Mouse (Mus musculus) adrenal gland, adult 18-20 months (tissue): ENCODE data around the gene Otop2. TPM values are rescaled to one million over a fixed set of nuclear protein-coding genes. Genes with fewer than 3 reads are reported as not detected.

Experiments used
- DNase-seq, 2 experiments: peaks; one replicate each; pipeline ENCODE4 v3.0.0; 2021 to 2022; ENCODE audit warnings: low spot score in 2 of 2
- total RNA-seq, 2 experiments: library from RNA; stranded (reverse); gene quantifications; 1 replicate in 1 of 2; 2 replicates in 1 of 2; pipeline ENCODE4 v1.2.3; 2021

Gene Otop2
- total RNA-seq, 2 experiments from 2014 or later = not detected

DNA sequence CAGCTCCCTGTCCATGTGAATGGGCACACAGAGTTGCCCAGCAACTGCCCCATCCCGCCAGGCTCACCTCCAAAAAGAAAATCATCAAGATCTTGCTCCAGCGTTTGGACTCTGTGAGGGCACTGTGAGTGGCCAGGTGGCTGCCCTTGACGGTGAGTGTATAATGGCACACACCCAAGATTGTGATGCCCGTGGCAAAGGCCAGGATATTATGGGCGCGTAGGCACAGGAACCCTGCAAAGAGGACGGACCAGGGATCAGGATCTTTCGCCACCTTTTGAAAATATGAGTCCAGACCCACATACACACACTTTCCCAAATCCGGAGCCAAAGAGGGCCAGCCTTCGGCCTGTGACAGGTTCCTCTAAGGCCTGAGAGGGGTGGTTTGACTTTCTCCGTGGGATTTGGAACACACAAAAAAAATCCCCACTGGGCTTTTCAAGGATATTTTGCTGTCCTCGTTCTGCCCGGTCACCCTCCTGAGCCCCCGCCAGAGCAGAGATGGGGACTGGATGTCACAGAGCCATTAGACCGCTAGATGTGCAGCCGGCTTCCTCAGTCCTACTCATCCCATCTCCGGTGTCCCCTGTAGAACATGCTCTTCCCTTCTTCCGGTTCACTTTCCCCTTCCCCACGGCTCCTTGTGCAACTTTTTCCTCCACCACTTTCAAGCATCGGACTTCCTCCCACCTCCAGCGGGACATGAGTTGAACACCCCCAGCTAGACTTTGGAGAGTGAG, 10.3 kb upstream of the Otop2 start:
- no peak for DNase-seq

DNA sequence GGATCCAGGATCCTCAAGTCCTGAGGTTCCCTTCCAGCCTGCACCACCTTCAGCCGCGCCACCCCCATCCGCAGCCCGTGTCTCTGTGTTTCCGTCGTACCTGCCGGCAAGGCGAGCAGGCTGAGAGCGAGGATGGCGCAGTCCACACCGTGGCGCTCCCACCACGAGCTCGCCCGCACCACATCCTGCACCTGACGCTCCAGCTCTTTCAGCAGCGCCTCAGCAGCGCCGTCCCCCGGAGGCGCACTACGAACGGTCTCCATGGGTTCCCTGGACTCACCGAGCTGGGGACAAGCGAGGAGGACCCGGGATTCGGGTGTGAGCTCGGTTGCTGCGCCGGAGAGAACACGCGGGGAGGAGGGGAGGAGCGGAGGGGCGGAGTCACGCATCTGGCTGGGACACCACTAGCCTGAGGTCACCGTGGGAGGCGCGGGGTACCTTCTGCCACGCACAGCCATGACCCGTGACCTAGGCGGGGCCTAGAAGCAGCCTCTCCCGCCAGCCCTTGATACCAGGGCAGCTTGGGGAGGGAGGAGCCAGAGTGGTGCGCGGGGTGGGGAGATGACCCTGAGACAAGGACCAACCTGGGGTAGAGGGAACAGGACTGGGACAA, 9.6 kb upstream of the Otop2 start, which contains the start of gene Fads6:
Fads6 (minus strand) TSS at position 450 of the 613 bp plus-strand sequence.
- peak; percentile 76 to 79 for DNase-seq

DNA sequence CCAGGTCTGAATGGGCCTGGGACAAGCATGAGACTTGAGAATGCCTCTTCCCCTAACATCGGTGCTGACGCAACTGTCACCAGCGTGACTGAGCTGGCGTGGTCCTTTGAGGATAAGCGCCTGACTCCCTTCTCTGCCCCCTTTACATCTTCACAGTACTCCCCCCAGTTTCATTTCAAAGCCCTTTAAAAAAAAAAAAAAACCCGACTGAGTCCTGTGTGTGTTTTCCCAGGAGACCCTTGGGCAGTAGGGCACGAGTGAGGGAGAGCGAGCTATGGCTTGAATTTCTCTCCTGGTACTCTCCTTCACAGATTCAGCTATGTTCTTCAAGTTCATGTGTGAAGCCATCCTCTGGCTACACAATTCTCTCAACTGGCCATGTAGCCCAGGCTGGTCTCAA, 8.8 kb upstream of the Otop2 start:
- DNase-seq = no peak

DNA sequence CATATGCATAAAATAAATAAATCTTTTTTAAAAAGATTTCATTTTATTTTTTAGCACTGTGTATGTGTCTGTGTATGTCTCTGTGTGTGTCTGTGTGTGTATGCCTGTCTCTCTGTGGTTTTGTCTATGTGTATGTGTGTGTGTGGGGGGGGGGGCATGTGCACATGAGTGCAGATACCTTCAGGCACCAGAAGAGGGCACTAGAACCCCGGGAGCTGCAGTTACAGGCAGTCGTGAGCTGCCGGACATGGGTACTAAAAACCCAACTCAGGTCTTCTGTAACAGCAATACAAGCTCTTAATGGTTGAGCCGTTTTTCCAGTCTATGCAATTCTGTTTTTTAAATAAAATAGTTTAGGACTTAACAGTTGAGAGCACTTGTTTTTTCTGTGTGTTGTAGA, 6.2 kb upstream of the Otop2 start:
- no peak for DNase-seq

DNA sequence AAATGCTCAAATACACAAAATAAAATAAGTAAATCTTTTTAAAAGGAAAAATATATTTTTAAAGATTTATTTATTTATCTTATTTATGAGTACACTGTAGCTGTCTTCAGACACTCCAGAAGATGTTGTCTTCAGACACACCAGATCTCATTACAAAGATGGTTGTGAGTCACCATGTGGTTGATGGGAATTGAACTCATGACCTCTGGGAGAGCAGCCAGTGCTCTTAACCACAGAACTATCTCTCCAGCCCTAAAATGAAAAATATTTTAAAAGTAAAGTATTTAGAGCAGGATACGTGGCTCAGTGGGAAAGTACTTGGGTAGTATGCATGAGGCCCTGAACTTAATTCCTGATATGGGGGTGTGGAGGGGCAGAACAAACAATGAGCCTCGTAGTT, 5.6 kb upstream of the Otop2 start:
- no peak for DNase-seq

DNA sequence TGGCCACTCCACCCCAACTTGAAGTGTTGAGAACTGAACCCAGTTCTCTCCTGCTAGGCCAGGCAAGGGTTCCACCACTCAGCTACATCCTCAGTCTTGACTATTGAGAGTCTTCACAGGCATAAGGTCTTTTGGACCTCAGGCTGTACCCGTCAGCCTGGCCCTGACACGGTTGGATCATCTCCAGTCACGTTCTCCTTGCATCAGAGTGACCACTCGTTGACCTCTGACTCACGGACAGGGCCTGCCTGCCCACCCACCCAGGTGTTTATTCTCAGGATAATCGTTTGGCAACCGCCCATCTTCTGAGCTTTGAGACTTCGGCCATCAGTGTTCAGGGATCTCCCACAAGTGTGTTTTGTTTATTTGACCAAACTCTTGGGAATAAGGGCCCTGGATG, 3.8 kb upstream of the Otop2 start:
- DNase-seq = no peak

DNA sequence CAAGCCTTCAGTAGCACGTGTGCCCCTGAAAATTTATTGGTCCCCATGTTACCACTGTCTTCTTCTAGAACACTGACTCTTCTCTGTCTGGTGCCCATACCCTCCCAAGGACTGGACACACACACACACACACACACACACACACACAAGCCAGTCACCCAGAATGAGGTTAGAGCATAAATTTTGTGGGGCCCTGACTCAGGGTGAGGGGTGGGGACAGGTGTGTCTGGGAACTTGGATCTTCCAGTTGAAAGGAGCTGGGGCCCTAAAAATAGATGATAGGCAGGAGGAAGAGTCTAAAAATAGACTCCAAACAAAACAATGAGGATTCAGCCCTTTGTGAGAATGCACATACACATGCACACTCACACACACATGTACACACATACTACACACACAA, 1.8 kb downstream of the Otop2 start:
- DNase-seq = no peak

DNA sequence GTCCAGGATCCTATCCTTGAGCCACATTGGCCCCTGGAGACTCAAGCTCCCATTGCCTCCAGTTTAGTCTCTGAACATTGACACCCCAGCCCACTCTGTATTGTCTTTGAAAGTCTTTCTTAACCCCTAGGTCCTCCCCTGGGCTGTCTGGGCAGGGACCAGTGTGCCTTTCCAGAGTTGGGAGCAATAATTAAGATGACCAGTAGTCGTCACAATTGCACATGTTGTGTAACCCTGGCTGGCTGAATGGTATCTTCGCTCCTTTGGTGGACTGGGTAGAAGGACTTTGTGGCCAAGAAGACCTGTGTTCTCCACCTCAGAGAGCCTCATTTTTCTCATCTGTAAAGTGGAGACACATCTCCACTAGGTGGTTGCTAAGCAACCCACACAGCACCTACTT, 7.3 kb downstream of the Otop2 start:
- DNase-seq = no peak

DNA sequence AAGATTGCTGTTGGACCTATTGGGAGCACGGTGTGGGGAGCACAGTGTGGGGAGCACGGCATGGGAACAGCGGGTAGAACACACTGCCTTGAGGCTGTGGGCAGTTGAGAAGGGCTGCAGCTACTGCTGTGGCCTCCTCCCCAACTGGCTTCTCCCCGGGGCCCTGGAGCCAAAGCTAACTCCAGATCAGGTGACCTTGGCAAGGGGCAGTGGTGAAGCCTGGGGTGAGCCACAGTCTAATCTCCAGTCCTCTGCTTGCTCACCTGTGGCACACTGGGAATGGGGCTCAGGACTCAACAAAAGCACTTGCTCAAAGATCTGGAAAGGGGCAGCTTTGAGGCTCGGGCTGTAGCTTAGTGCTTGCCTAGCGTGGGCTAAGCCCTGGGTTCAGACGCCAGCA, 10.2 kb downstream of the Otop2 start:
- DNase-seq = no peak

DNA sequence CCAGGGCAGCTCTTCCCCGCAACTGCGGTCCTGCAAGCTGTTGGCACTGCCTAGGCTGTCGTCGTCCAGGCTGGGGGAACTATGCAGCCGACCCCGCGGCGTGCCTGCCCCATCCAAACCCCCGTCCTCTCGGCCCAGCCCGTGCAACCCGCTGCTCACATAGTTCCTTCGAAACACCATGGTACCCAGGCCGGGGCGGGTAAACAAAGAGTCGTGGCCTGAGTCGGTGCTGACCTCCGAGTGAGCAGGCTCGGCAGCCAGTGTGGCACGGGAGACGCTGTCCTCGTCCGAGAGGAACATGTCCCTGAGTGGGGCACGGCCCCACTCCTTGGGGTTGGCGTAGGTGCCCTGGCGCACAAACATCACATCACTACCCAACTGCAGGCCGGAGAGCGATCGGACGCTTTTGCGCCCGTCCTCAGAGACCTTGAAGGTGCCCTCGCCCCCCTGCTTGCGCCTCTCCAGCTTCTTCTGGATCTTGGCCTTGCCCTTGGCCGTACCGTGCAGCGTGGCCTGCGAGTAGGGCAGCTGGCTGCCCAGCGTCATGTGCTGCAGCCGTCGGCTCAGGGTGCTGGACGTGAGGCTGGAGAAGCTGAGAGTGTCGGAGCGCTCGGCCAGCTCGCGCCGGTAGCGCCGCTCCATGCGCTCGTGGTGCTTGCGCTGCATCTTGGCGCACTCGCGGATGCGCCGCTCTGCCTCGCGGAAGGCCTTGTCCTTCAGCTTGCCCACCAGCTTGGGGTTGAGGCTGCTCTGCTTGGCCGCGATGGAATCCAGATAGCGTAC, 11.5 kb downstream of the Otop2 start:
- peak in 1 of 2 experiments; percentile 26 for DNase-seq

DNA sequence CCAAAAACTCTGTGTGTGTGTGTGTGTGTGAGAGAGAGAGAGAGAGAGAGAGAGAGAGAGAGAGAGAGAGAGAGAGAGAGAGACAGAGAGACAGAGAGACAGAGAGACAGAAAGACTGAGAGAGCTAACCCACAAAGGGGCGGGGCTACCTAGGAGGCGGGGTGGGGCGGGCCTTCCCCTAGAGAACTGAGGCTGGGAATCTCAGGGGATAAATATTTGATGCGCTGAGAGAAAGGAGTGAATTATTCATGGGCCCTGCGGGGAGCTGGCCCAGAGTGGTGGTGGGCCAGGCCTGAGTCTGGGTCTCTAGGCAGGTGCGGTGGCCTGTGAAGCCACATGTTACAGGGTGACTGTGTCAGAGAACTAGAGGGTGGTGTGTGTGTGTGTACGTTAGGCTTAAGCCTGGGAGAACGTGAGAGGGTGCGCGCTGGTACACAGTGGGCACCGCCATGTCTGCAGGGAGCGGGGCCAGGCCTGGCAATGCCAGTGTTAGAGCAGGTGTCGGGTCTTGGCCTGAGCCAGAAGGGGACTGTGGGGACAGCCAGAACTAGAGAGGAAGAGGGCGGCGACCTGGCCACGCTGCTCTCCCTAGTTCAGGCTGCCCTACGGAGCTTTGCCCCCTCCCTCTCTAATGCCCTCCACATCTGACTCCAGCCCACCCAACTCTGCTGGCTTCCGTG, 12.9 kb downstream of the Otop2 start:
- no peak for DNase-seq

DNA sequence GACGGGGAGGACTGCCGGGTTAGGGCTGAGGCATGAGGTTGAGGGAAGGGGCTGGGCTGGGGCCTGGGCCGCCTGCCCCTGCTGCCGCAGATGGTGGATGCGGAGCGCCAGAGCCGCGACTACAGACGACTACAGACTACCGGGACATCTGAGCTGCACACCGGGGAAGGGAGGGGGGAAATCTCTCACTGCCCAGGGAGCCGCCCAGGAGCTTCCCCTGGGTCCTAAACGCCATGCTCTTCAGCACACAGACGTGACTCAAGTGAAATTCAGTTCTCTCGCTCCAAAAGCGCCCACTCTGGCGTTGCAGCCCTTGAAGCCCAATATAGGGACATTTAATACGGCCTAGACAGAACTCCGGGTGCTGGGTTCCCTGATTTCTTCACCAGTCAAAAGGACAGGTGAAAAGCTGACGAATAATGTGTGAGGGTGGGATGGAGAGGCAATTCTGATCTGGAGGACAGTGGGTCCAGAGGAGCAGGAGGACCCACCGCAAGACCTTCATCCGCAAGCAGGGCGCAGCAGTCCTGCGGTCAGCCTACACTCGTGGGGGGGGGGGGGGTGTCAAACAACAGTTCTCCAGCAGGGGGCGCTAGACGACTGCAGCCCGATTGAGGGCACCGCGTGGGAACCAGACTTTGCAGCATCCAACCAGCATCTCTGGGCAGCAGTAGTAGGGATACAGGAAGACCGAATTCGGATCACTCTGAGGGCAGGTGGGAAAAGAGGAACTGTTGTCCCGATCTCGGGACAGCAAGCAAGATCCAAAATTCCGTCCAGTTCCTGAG, 15.1 kb downstream of the Otop2 start, which contains the start of gene Ush1g:
Ush1g (minus strand) TSS at position 136 of the 788 bp plus-strand sequence.
- DNase-seq = peak; percentile 59 to 73

DNA sequence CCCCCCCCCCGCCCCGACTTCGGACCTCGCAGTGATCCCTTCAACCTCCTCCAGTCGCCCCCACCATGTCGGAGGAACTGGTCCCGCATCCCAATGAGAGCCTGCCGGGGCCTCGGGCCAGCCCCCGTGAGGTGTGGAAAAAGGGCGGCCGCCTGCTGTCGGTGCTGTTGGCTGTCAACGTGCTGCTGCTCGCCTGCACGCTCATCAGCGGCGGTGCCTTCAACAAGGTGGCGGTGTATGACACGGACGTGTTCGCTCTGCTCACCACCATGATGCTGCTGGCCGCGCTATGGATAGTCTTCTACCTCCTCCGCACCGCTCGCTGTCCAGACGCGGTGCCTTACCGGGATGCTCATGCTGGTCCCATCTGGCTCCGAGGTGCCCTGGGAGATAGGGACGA, 16.4 kb downstream of the Otop2 start:
- DNase-seq = no peak

DNA sequence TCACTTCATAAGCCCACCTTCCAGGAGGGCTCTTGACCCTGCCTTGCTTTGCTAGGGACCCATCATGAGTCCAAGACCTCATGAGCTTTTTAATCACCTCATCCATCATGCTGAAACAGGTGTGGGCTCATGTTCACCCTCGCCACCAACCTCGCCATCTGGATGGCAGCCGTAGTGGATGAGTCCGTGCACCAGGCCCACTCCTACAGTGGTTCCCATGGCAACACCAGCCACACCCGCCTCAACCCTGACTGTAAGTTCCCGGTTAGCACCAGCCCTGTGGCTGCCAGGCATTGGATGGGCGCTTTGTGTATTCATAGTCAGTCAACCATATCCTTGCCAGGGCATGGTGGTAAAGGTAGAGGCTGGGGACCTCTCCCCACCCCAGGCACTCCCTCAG, 19.8 kb downstream of the Otop2 start:
- DNase-seq = no peak

DNA sequence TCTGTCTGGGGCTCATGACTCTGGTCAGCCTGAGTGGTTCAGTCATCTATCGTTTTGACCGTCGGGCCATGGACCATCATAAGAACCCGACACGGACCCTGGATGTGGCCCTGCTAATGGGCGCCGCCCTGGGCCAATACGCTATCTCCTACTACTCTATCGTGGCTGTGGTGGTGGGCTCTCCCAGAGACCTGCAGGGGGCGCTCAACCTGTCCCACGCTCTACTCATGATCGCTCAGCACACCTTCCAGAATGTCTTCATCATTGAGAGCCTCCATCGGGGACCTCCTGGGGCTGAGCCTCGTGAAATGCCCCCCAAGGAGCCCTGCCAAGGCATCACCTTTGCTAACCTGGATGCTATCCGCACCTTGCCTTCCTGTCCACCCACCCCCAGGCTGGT, 22.4 kb downstream of the Otop2 start:
- no peak for DNase-seq

DNA sequence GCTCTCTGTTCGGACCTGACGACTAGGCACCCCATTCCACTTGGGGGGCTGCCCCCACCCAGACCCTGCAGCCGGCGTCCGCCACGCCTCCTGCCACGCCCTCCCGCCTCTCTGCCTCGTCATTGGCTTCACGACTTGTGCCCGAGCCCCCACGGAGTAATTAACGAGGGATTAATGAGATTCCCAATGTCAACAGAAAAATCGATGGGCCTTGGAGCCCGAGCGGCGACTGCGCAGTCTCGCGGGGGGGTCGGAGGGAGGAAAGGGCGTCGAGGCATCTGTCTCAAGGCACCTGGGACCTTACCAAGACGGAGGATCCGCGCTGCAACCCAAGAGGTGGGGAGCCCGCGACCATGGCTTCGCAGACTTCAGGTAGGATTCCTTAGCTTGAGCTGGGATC, 27.6 kb downstream of the Otop2 start, which contains the start of gene Otop3:
Otop3 (plus strand) TSS at position 201 of the 400 bp plus-strand sequence.
- no peak for DNase-seq

DNA sequence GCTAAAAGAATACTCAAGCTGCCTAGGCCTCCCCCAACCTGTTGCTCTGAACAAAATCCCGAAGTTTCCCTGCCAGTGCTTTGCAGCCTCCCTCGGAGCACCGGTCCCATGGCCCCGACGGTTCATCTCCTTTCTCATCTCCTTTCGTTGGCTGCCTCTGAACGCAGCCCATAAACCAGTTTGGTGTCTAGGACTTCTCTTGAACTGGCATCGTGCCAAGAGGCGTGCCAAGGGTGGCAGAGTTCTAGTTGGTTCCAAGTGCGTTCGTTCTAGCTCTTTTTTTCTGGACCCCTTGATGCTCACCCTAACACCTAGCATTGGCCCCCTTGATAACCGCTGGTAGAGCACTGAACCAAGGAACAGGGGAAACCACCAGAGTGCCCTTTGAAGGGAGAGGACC, 28.3 kb downstream of the Otop2 start:
- no peak for DNase-seq

DNA sequence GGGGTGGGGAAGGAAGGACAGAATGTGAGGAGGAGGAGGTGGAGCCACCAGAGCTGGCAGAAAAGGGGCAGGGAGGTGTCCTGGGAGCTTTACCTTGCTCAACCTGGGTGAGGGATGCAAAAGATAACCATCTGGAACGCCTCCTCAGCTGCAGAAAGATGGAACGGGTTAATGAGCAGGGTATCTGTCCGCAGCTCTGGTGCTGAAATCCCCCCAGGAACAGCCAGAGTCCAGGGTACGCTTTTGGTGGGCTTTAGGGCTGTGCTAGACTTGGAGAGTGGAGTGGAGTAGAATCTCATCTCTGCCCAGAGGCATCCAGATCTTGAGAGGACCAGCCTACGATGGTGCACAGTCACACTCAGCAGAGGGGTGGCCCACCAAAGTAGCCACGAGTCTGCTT, 29.2 kb downstream of the Otop2 start:
- DNase-seq = no peak

DNA sequence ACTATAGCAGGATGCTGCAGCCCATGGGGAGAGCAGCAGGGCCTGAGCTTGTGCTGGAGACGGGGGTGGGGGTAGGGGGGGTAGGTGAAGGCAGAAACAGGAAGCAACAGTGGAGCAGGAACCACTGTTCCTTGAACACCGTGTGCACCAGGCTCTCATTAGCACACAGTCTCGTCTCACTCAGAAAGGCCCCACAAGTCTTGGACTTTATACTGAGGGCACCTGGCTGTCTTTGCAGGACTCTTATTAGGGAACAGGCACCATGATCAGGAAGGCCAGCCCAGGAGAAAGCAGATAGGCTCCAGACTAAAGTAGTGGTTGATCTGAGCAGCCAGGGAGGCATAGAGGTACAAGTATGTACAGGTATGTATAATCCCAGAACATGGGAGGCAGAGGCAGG, 30.4 kb downstream of the Otop2 start:
- DNase-seq = no peak

DNA sequence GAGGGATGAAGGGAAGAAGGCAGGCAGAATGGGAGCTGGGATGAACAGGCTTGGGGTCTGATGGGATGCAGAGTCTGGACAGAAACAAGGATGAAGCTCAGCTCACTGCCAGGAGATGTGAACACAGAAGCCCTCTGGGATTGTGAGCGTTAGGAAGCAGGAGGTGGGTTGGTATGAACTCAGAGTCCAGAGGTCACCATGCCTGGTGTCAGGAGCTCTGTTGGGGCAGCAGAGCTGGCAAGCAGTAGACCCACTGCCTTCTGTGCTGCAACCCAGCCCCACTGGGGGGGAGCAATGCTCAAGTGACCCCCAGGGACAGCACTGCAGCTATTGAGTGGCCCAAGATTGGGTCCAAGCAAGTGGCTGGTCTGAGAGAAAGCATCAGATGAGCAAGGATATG, 30.9 kb downstream of the Otop2 start:
- no peak for DNase-seq

DNA sequence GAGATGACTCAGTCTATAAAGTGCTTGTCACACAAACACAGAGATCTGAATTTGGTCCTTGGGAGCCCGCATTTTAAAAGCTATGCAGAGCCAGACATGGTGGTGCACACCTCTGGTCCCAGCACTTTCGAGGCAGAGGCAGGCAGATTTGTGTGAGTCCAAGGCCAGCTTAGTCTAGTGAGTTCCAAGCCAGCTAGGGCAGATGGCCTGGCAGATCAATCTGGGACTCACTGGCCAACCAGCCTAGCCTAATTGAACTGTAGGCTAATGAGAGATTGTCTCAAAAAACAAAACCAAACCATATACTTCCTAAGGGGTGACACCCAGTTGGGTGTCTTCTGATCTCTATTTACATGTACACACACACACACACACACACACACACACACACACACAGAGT, 34.3 kb downstream of the Otop2 start:
- no peak for DNase-seq
